Mouse (Mus musculus): ENCODE data around the gene Ksr1. TPM values are rescaled to one million over a fixed set of nuclear protein-coding genes. Genes with fewer than 3 reads are reported as not detected.

The Ksr1 gene
- total and polyA plus RNA-seq, 3 experiments = 5.1 to 7.0 (median 6.7) TPM

- intact Hi-C loops (cut with DNase I) = no loop called here
- H3K9ac ChIP-seq (ENCODE audit: low read depth, low read length) = no peak overlapping the region
- peaks cover 30% of the 10 kb centered on the region for H3K4me1 ChIP-seq (ENCODE audit: control insufficient read depth, insufficient read depth, low read length)
Measured at GRCm38 (mm10) chr11:79071082-79071972, 74.9 kb downstream of the Ksr1 start.

DNA sequence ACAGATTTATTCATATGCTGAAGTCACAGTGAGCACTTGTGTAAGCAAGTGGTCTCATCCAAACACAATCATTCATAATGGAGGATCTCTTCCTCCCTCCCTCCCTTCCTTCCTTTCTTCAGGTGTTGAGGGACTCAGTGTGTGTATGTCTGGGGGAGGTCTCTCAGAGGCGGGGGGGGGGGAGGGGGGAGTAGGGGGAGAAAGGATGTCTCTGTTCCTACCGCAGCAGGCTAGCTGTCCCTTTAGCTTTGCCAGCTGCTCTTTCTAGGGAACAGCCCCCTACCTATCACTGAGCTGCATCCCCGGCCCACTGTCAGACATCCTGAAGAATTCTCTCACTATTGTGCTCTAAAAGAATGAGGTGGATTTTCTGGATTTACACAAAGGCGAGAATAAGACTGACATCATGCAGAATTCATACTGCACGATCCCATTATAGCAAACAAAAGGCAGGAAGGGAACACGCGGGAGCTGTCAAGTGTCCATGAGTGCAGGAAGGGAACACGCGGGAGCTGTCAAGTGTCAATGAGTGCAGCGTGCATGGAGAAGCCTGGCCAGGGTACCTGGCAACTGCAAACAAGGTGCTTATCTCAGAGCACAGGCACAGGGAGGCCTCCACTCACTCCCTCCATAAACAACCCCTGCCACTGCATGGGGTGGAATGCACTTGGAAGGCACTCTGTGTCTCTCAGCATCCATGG, 76.6 kb downstream of the Ksr1 start:
- Histone ChIP-seq H3K27me3 (ENCODE audit: control insufficient read depth, insufficient read depth, low read length) (no peaks in the 10 kb centered on the region), H3K27ac (peak overlapping the region; percentile 15), H3K36me3 (ENCODE audit: control insufficient read depth, insufficient read depth, low read length) (no peaks in the 10 kb centered on the region), H3K4me3 (no peak overlapping the region), H3K9ac (ENCODE audit: low read depth, low read length) (no peak overlapping the region), H3K4me1 (ENCODE audit: control insufficient read depth, insufficient read depth, low read length) (peaks cover 34% of the 10 kb centered on the region), H3K79me2 (replicated peaks; ENCODE audit: control insufficient read depth, insufficient read depth, low read length) (no peaks in the 10 kb centered on the region)
- intact Hi-C loops (cut with DNase I) = no loop called here
- no peak for TF ChIP-seq POLR2A (IDR thresholded peaks at IDR 0.05; ENCODE audit: insufficient read depth, low read depth, low read length)
- 32% methylated on average over 10 of the region's 10 CpGs for WGBS
- no peak for DNase-seq

More at GRCm38 (mm10) chr11:79071082-79071972, 74.9 kb downstream of the Ksr1 start:
- Histone ChIP-seq H3K27ac (peak overlapping the region; percentile 38), H3K27me3 (ENCODE audit: control insufficient read depth, insufficient read depth, low read length) (no peaks in the 10 kb centered on the region), H3K4me3 (no peak overlapping the region), H3K79me2 (replicated peaks; ENCODE audit: control insufficient read depth, insufficient read depth, low read length) (no peaks in the 10 kb centered on the region), H3K36me3 (ENCODE audit: control insufficient read depth, insufficient read depth, low read length) (no peaks in the 10 kb centered on the region)
- peak; percentile 55 to 59 for DNase-seq
- 46% methylated on average over 7 of the region's 7 CpGs for WGBS
- TF ChIP-seq EP300 (IDR thresholded peaks at IDR 0.05; ENCODE audit: insufficient read depth, low read depth, low read length) = no peak
- no peak for TF ChIP-seq POLR2A (IDR thresholded peaks at IDR 0.05; ENCODE audit: insufficient read depth, low read depth, low read length)
- no peak for TF ChIP-seq CTCF (IDR thresholded peaks at IDR 0.05)

DNA sequence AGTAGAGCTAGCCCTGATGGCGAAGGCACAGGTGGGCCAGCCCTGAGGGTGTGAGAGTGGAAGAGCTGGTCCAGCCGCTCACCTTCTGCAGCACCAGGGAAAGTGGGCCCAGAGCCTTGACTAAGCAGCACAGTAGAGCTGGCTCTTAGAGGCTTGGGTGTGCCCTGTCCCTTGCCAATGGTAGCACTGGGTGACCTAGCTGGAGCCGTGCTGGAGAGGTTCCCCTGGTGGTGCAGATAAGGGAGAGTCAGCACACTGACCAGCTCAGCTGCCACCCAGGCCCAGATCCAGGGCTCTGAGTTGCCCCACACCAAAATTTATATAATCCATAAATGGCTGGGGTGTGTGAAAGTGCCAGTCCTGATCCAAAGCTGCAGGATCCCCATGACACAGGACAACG, 79.0 kb downstream of the Ksr1 start:
- no peaks in the 10 kb centered on the region for H3K79me2 ChIP-seq (replicated peaks; ENCODE audit: control insufficient read depth, insufficient read depth, low read length)
- H3K9ac ChIP-seq (ENCODE audit: low read depth, low read length) = no peak overlapping the region
- H3K4me3 ChIP-seq = no peak overlapping the region
- H3K36me3 ChIP-seq (ENCODE audit: control insufficient read depth, insufficient read depth, low read length) = no peaks in the 10 kb centered on the region
- peaks cover 32% of the 10 kb centered on the region for H3K4me1 ChIP-seq (ENCODE audit: control insufficient read depth, insufficient read depth, low read length)
- intact Hi-C loops (cut with DNase I) = no loop called here
- 56% methylated on average over 4 of the region's 4 CpGs for WGBS
- no peak overlapping the region for H3K27ac ChIP-seq
- no peaks in the 10 kb centered on the region for H3K27me3 ChIP-seq (ENCODE audit: control insufficient read depth, insufficient read depth, low read length)
- TF ChIP-seq EP300 (IDR thresholded peaks at IDR 0.05; ENCODE audit: insufficient read depth, low read depth, low read length) = 0 out of 2 replicates have a peak, but pooled peaks have one; percentile 37
- peak; percentile 25 for TF ChIP-seq CTCF (IDR thresholded peaks at IDR 0.05)
- TF ChIP-seq POLR2A (IDR thresholded peaks at IDR 0.05; ENCODE audit: insufficient read depth, low read depth, low read length) = no peak
- DNase-seq = peak in 1 of 2 experiments; percentile 58

DNA sequence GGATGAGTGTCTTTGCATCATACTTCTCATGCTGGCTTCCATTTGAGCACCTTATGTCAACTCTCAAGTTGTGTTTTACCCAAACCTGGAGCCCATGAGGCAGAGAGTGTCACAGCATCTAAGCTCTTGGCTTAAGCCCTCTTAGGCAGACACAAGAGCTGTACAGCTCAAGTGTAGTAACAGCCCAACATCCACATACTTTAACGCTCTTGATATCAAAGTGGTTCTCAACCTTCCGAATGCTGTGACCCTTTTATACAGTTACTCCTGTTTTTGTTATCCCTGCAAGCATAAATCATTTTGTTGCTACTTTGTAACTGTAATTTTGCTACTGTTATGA, 80.0 kb downstream of the Ksr1 start:
- 83% methylated on average over 2 of the region's 2 CpGs for WGBS
- DNase-seq = no peak
- H3K27ac ChIP-seq = peak overlapping the region; percentile 56
- H3K79me2 ChIP-seq (replicated peaks; ENCODE audit: control insufficient read depth, insufficient read depth, low read length) = no peaks in the 10 kb centered on the region
- intact Hi-C loops (cut with DNase I) = no loop called here
- H3K4me1 ChIP-seq (ENCODE audit: control insufficient read depth, insufficient read depth, low read length) = peaks cover 23% of the 10 kb centered on the region
- H3K27me3 ChIP-seq (ENCODE audit: control insufficient read depth, insufficient read depth, low read length) = no peaks in the 10 kb centered on the region
- H3K9ac ChIP-seq (ENCODE audit: low read depth, low read length) = no peak overlapping the region
- H3K36me3 ChIP-seq (ENCODE audit: control insufficient read depth, insufficient read depth, low read length) = no peaks in the 10 kb centered on the region
- H3K4me3 ChIP-seq = no peak overlapping the region
- TF ChIP-seq POLR2A (IDR thresholded peaks at IDR 0.05; ENCODE audit: insufficient read depth, low read depth, low read length) = no peak
- no peak for TF ChIP-seq CTCF (IDR thresholded peaks at IDR 0.05)
- TF ChIP-seq EP300 (IDR thresholded peaks at IDR 0.05; ENCODE audit: insufficient read depth, low read depth, low read length) = no peak

DNA sequence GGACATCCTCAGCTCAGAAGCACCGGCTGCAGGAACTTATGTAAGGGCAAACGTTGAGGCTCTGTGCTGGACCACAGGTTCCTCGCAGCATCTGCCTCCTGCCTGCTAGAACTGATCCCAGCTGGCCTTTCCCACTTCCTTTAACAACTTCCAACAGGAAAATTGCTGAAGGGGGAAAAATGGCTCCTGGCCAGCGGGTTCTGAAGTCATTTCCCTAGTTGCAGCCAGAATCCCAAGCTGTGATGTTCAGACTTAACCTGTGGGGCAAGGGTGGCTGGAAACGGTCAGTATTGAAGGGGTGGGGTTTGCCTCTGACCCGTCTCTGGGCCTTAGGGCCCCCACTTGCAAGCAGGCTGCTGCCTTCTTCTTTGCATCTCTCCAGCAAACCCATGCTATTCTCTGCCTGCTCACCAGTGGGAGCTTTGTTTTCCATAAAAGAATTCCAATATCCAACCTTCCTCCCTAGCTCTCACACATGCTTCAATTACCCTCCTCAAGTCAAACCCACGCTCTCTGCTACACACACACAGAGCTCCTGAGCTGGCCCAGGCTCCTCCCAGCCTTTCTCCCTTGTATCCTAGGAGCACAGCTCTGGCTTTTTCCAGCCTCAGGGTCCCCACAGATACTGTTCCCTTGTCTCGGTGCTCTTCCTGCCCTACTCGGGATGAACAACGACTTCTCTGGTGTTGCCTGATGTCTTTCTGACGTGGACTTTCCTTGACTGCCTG, 80.6 kb downstream of the Ksr1 start:
- H3K27ac ChIP-seq = peak overlapping the region; percentile 56
- H3K9ac ChIP-seq (ENCODE audit: low read depth, low read length) = no peak overlapping the region
- TF ChIP-seq CTCF (IDR thresholded peaks at IDR 0.05) = peak; percentile 37
- no peak; the same call in 1 of the 2 replicates for TF ChIP-seq POLR2A (IDR thresholded peaks at IDR 0.05; ENCODE audit: insufficient read depth, low read depth, low read length)
- 0 out of 2 replicates have a peak, but pooled peaks have one; percentile 56 for TF ChIP-seq EP300 (IDR thresholded peaks at IDR 0.05; ENCODE audit: insufficient read depth, low read depth, low read length)
- H3K36me3 ChIP-seq (ENCODE audit: control insufficient read depth, insufficient read depth, low read length) = no peaks in the 10 kb centered on the region
- 39% methylated on average over 11 of the region's 11 CpGs for WGBS
- H3K4me3 ChIP-seq = no peak overlapping the region
- H3K27me3 ChIP-seq (ENCODE audit: control insufficient read depth, insufficient read depth, low read length) = no peaks in the 10 kb centered on the region
- DNase-seq = peak; percentile 81 to 86
- H3K4me1 ChIP-seq (ENCODE audit: control insufficient read depth, insufficient read depth, low read length) = peaks cover 18% of the 10 kb centered on the region
- no peaks in the 10 kb centered on the region for H3K79me2 ChIP-seq (replicated peaks; ENCODE audit: control insufficient read depth, insufficient read depth, low read length)
- intact Hi-C loops (cut with DNase I) = no loop called here

Measured in heart, adult 2 months (tissue).